Mouse (Mus musculus) lung, adult 10 weeks (tissue): Measurements from ENCODE around the gene Chst13. TPM values are rescaled to one million over a fixed set of nuclear protein-coding genes. Genes with fewer than 3 reads are reported as not detected.

Experiments
- polyA plus RNA-seq: library from polyadenylated mRNA; stranded (reverse); fragments of 350-450 nt; fragmentation: Illumina TruSeq; extraction: RNeasy Lipid Tissue Mini Kit (QIAGEN cat#74804); gene quantifications from one replicate; pipeline ENCODE4 v1.2.3, GENCODE M21; 2014; ENCODE audit warnings: low read depth, low replicate concordance; ENCODE audit not compliant: insufficient read depth

Chst13 gene
- 0.19 TPM for polyA plus RNA-seq

DNA sequence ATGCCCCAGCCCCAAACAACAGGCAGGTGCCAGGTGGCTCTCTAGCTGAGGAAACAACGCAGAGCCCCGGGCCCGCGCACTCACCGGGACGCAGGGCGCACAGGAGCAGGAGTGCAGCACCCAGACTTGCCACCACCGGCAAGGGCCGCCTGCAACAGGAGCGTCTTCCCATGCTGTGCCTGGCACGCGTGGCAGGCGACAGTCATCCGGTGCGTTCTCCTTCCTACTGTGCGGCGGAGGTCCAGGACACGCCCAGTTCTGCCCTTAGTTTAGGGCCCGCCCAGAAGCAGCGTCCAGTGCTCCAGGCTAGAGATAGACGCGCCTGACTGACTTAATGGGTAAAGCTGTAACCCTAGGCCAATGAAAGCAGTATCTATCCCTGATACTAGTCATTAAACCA lies at the start of gene Chst13:
Gene Chst13 (minus strand): TSS at position 195 of the 400 bp plus-strand sequence.

DNA sequence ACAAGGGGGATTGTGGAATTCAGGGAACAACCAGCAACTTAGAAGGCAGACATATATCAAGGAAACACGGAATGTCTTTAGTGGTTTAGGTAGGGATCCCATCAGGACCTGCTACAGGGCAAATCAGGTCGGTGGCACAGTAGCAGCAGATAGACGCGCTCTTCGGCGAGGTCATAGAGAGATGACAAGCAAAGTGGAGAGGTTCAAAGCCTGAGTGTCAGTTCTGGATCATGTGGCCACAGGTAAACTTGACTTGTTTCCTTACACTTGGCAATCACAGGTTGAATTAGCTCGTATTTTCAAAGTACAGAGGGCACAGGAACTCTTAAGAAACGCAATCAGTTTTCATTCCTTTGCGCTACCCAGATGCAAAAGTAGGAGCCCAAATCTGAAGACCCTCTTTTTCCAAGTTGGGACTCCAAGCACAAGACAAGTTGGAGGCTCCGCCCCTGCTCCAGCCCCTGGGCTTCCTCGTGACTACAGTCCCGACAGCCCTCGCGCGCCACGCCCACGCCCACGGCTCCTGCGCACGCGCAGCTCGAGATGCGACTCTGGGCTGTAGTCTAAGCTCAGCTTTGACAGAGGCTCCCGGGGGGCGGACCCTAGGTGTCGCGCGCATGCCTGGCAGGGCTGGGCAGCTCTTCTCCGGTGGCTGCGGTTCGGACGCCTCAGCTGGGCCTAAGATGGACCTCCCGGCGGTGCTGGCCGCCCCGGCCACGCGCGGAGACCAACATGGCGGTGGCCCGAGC lies 44.2 kb upstream of the Chst13 start, which contains the start of gene Zxdc:
Gene Zxdc (plus strand): TSS at position 517 of the 749 bp plus-strand sequence.

DNA sequence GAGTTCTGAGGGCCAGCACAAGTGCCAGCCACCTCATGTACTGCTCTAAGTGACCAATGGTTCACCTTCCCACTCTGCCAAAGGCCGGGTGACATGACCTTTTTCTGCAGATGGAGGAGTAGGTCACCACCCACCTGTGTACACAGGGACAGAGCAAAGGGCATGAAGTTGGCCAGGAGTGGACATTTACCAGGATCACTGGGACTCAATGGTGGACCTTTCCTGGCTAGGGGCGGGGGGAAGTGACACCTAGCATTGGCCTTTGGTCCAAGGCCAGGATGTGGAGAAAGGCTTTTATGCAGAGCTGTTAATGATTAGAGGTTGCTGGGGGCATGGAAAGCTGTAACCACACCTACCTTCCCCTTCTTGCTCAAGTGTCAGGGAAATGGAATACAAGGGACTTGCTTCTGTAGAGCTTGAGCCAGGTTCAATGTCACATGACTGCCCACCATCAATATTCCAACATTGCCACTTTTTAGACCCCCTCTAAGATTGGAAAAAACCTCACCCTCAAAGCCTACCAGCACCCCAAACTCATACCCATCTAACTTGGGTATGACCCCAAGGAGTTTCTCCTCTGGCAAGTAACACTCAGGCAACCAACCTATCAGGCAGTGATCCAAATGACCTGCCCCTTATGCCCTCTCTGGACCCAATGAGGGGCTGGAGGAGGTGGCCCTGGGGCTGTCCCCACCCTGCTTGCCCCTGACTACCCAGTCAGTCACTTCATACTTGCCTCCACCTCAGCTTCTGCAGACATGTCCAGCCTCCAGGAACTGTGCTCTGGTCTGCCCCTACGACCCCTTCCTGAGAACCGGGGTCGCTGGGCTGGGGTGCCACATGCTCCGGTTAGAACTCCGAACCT lies 7.8 kb upstream of the Chst13 start, which contains the start of gene Uroc1:
Gene Uroc1 (plus strand): TSS at position 724 of the 865 bp plus-strand sequence.

DNA sequence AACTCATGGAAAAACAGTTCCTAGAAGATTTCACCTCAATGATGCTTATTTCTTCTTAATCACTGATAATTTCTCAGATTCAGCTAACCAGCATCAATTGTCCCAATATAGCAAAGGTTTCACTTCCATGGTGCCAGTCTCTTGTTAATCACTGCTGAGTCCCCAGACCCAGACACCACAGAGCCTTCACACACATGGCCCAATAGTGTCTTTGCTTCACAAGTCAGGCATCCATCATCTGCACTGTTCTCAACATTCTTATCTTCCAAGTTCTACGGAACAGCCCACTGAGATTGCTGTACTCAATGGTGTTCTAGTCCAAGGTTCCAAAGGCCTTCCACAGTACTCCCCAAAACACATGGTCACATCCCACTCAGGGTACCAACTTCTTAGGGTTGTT lies 24.1 kb downstream of the Chst13 start, which contains the start of gene BC048671:
Gene BC048671 (plus strand): TSS at position 301 of the 400 bp plus-strand sequence.

Other genes starting within 250 kb of the Chst13 start
- gene Vmn1r49, start 246.7 kb downstream of the Chst13 start, polyA plus RNA-seq = not detected
- not detected for gene Vmn1r50, start 223.8 kb downstream of the Chst13 start, polyA plus RNA-seq
- not detected for gene Vmn1r51, start 202.6 kb downstream of the Chst13 start, polyA plus RNA-seq
- gene Vmn1r52, start 150.4 kb downstream of the Chst13 start, polyA plus RNA-seq = not detected
- not detected for gene V1ra8, start 122.4 kb downstream of the Chst13 start, polyA plus RNA-seq
- gene Vmn1r53, start 100.7 kb downstream of the Chst13 start, polyA plus RNA-seq = not detected
- gene Vmn1r54, start 78.9 kb downstream of the Chst13 start, polyA plus RNA-seq = not detected
- gene BC048671, start 24.0 kb downstream of the Chst13 start, polyA plus RNA-seq = not detected
- gene Uroc1, start 8.1 kb upstream of the Chst13 start, polyA plus RNA-seq = not detected
- gene Zxdc, start 44.3 kb upstream of the Chst13 start, polyA plus RNA-seq = 8.1 TPM
- 6.9 TPM for gene Cfap100, start 103.6 kb upstream of the Chst13 start, polyA plus RNA-seq
- 34.7 TPM for gene Klf15, start 137.4 kb upstream of the Chst13 start, polyA plus RNA-seq
- 12.2 TPM for gene Aldh1l1, start 161.2 kb upstream of the Chst13 start, polyA plus RNA-seq